Mouse (Mus musculus) megakaryocyte, embryonic 14.5 days (primary cell): Measurements from ENCODE around the gene Gen1.

ENCODE experiments used
- FLI1 ChIP-seq: IDR thresholded peaks from 2 replicates; pipeline ENCODE4 v1.6.1; 2012; ENCODE audit warnings: low read length, inconsistent platforms, mixed read lengths
- GATA1 ChIP-seq: IDR thresholded peaks from 3 replicates; pipeline ENCODE4 v1.6.1; 2012; ENCODE audit warnings: mixed read lengths, low read length, inconsistent platforms, borderline replicate concordance

GRCm38 (mm10) chr12:11281584-11281983, 16.0 kb upstream of the Gen1 start:
- TF ChIP-seq FLI1 (no peak), GATA1 (no peak)
